Mouse (Mus musculus) kidney, embryonic 14.5 days (tissue): Measurements from ENCODE around the gene Vangl1. TPM values are rescaled to one million over a fixed set of nuclear protein-coding genes. Genes with fewer than 3 reads are reported as not detected.
"Not testable (repeated sequence)": the region's sequence is repeated elsewhere in the genome, so short reads cannot be mapped to it uniquely, and the experiment has no call there.

Source experiments
- ATAC-seq: fragments of 200-750 bp; cut with Nextera tagmentation; 2 replicates; pipeline ENCODE4 v1.8.0; 2017; ENCODE audit warnings: moderate number of reproducible peaks, mild to moderate bottlenecking, moderate TSS enrichment, moderate library complexity; ENCODE audit not compliant: low FRiP score, low TSS enrichment
- H3K27ac ChIP-seq: fragments of 300-500 bp; sonication (generic); 2 replicates; pipeline ENCODE4 v1.5.1; 2014; ENCODE audit warnings: low read depth, mild to moderate bottlenecking, low read length, moderate library complexity, mixed read lengths
- H3K27me3 ChIP-seq: fragments of 300-500 bp; sonication (generic); 2 replicates; pipeline ENCODE4 v1.6.1; 2014; ENCODE audit warnings: mild to moderate bottlenecking, low read length; ENCODE audit not compliant: control insufficient read depth, insufficient read depth
- H3K36me3 ChIP-seq: fragments of 300-500 bp; sonication (generic); 2 replicates; pipeline ENCODE4 v1.6.1; 2014; ENCODE audit warnings: low read length, mixed read lengths; ENCODE audit not compliant: control insufficient read depth, insufficient read depth
- H3K4me1 ChIP-seq: fragments of 300-500 bp; sonication (generic); 2 replicates; pipeline ENCODE4 v1.6.1; 2014; ENCODE audit warnings: low read length, mixed read lengths; ENCODE audit not compliant: control insufficient read depth, insufficient read depth
- H3K4me2 ChIP-seq: fragments of 300-500 bp; sonication (generic); replicated peaks from 2 replicates; pipeline ENCODE4 v1.6.1; 2014; ENCODE audit warnings: low read depth, mild to moderate bottlenecking, low read length
- H3K4me3 ChIP-seq: fragments of 300-500 bp; sonication (generic); 2 replicates; pipeline ENCODE4 v1.5.1; 2014; ENCODE audit warnings: mild to moderate bottlenecking, low read length
- H3K9ac ChIP-seq: fragments of 300-500 bp; sonication (generic); 2 replicates; pipeline ENCODE4 v1.6.1; 2014; ENCODE audit warnings: low read depth, mild to moderate bottlenecking, low read length, moderate library complexity
- H3K9me3 ChIP-seq: fragments of 300-500 bp; sonication (generic); 2 replicates; pipeline ENCODE4 v1.6.1; 2016; ENCODE audit warnings: low read length; ENCODE audit not compliant: control insufficient read depth
- WGBS: fragments of 180-500 bp; shearing (Covaris S2); extraction: QIAGEN DNeasy Blood & Tissue Kit; methylation state at CpG from one replicate; pipeline ENCODE4 v1.1.7; 2014; 5-methylcytosine and 5-hydroxymethylcytosine counted together
- polyA plus RNA-seq: library from polyadenylated mRNA; unstranded; fragments of >200 nt; fragmentation: Nextera tagmentation; extraction: Ambion mirVana; gene quantifications from 2 replicates; pipeline ENCODE4 v1.2.1, GENCODE M21; 2014

The Vangl1 gene
- polyA plus RNA-seq, 1 experiment from 2014 or later, result 22.4 TPM

DNA sequence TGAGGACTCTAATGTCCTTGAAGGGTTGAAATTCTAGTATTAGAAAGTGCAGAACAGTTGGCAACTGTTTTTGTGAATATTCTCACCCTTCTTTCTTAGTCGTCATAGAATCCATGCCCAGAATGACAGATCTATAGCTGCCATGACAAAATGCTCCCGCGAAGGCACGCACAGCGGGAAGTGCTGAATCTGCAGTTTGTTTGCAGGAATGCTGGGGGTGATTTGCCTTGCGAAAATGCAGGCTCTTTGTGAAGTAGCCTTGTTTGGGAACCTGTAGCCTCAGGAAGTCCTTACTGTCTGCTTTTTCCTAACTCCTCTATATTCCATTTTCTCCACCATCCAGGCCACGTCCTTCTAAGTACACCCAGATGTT is 951 bp upstream of the Vangl1 start:
- H3K27me3 ChIP-seq, result 0 out of 2 replicates have a peak, but pooled peaks cover 6% of the 10 kb centered on the region
- H3K4me1 ChIP-seq, result peaks cover 11% of the 10 kb centered on the region
- 5% methylated on average over 7 of the region's 7 CpGs for WGBS
- no peak overlapping the region for H3K9ac ChIP-seq
- H3K4me2 ChIP-seq, result peak overlapping the region; percentile 82
- H3K36me3 ChIP-seq, result no peaks in the 10 kb centered on the region
- no peaks in the 10 kb centered on the region for H3K9me3 ChIP-seq
- H3K27ac ChIP-seq, result no peak overlapping the region; the same call in 1 of the 2 replicates
- H3K4me3 ChIP-seq, result peak overlapping the region; percentile 76; the same call in 1 of the 2 replicates
- ATAC-seq, result no peak

- Histone ChIP-seq H3K9ac (peak overlapping the region; percentile 85; the same call in 1 of the 2 replicates), H3K4me3 (peak overlapping the region; percentile 76)
- peak; percentile 26 for ATAC-seq
These were observed 403 bp upstream of the Vangl1 start for GRCm38 (mm10) chr3:102204734-102205457.

GRCm38 (mm10) chr3:102203131-102203530 is 1.4 kb downstream of the Vangl1 start:
- Histone ChIP-seq H3K36me3 (no peaks in the 10 kb centered on the region), H3K27me3 (0 out of 2 replicates have a peak, but pooled peaks cover 6% of the 10 kb centered on the region), H3K4me3 (peak overlapping the region; percentile 76), H3K27ac (no peak overlapping the region), H3K4me1 (peaks cover 27% of the 10 kb centered on the region), H3K9me3 (no peaks in the 10 kb centered on the region), H3K4me2 (peak overlapping the region; percentile 82), H3K9ac (peak overlapping the region; percentile 85)
- WGBS, result 8% methylated on average over 7 of the region's 7 CpGs
- ATAC-seq, result no peak

More at GRCm38 (mm10) chr3:102204734-102205457, 403 bp upstream of the Vangl1 start:
- Histone ChIP-seq H3K27ac (peak overlapping the region; percentile 92; the same call in 1 of the 2 replicates), H3K4me1 (peaks cover 15% of the 10 kb centered on the region), H3K4me2 (peak overlapping the region; percentile 82)
- not testable (repeated sequence) for H3K9me3 ChIP-seq, H3K36me3 ChIP-seq, H3K27me3 ChIP-seq
- whole genome bisulfite sequencing, result 13% methylated on average over 11 of the region's 17 CpGs

GRCm38 (mm10) chr3:102199991-102200390 is 4.5 kb downstream of the Vangl1 start:
- ATAC-seq, result no peak
- Histone ChIP-seq H3K4me1 (peaks cover 55% of the 10 kb centered on the region), H3K4me3 (no peak overlapping the region), H3K9ac (no peak overlapping the region), H3K27me3 (no peaks in the 10 kb centered on the region), H3K36me3 (no peaks in the 10 kb centered on the region; the same call in 1 of the 2 replicates), H3K9me3 (no peaks in the 10 kb centered on the region), H3K4me2 (no peak overlapping the region), H3K27ac (no peak overlapping the region)
- 26% methylated on average over 4 of the region's 4 CpGs for WGBS

GRCm38 (mm10) chr3:102199226-102199625 is 5.3 kb downstream of the Vangl1 start:
- WGBS, result 63% methylated on average over 4 of the region's 4 CpGs
- H3K36me3 ChIP-seq, result no peaks in the 10 kb centered on the region; the same call in 1 of the 2 replicates
- ATAC-seq, result no peak
- no peak overlapping the region for H3K9ac ChIP-seq
- H3K27me3 ChIP-seq, result no peaks in the 10 kb centered on the region
- no peak overlapping the region for H3K27ac ChIP-seq
- no peak overlapping the region for H3K4me3 ChIP-seq
- peaks cover 59% of the 10 kb centered on the region for H3K4me1 ChIP-seq
- H3K9me3 ChIP-seq, result no peaks in the 10 kb centered on the region
- H3K4me2 ChIP-seq, result no peak overlapping the region

GRCm38 (mm10) chr3:102198446-102198845 is 6.0 kb downstream of the Vangl1 start:
- ATAC-seq, result no peak
- WGBS, result 44% methylated on average over 6 of the region's 6 CpGs
- no peak overlapping the region for H3K27ac ChIP-seq
- no peaks in the 10 kb centered on the region for H3K9me3 ChIP-seq
- H3K4me2 ChIP-seq, result no peak overlapping the region
- no peak overlapping the region for H3K4me3 ChIP-seq
- no peaks in the 10 kb centered on the region; the same call in 1 of the 2 replicates for H3K36me3 ChIP-seq
- no peaks in the 10 kb centered on the region for H3K27me3 ChIP-seq
- H3K4me1 ChIP-seq, result peaks cover 66% of the 10 kb centered on the region
- no peak overlapping the region for H3K9ac ChIP-seq

DNA sequence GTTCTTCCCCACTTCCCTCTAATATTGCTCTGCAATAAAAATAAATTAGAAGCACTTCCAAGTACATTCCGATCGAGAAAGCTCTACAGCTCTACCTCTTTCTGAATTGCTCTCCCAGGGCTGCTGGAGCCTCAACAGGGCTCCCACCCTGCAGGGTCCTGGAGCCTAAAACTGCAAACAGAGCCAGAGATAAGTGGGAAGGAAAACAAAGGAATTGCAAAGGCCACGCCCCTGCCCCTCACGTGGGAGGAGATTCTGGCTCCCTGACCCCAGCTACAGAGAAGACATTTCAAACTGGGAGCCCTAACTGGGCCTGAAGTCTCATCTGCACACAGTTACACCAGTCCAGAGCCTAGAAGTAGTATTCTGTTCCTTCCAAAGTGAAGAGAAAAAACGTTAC is 6.7 kb downstream of the Vangl1 start:
- no peak overlapping the region for H3K4me2 ChIP-seq
- peak; percentile 21; the same call in 1 of the 2 replicates for ATAC-seq
- 5% methylated on average over 5 of the region's 5 CpGs for WGBS

DNA sequence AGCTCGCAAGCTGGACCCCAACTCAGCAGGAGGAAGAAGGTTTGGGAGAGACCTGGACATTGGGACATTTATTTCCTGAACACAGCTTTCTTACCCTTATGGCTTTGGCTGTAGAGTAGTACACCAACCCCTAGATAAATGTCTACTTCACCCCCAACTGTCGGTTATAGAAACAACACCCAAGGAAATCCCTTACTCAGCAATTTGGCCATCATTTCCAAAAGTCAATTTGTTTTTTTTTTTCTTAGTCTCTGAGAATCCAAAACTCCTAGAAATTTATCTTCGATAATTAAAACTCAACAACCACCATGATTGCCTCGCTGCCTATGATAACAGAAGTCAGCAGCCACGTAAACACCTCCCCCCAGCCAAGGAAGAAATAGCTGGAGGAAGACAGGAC is 7.3 kb downstream of the Vangl1 start:
- no peak overlapping the region for H3K4me3 ChIP-seq
- H3K27ac ChIP-seq, result no peak overlapping the region
- H3K4me2 ChIP-seq, result no peak overlapping the region
- WGBS, result 50% methylated on average over 5 of the region's 5 CpGs
- no peaks in the 10 kb centered on the region for H3K27me3 ChIP-seq
- H3K4me1 ChIP-seq, result peaks cover 76% of the 10 kb centered on the region
- no peak for ATAC-seq
- no peaks in the 10 kb centered on the region; the same call in 1 of the 2 replicates for H3K36me3 ChIP-seq
- H3K9me3 ChIP-seq, result no peaks in the 10 kb centered on the region
- no peak overlapping the region for H3K9ac ChIP-seq

More for the DNA sequence above, 6.7 kb downstream of the Vangl1 start:
- no peaks in the 10 kb centered on the region for H3K9me3 ChIP-seq
- no peaks in the 10 kb centered on the region; the same call in 1 of the 2 replicates for H3K36me3 ChIP-seq
- H3K27ac ChIP-seq, result no peak overlapping the region
- H3K27me3 ChIP-seq, result no peaks in the 10 kb centered on the region
- H3K4me1 ChIP-seq, result peaks cover 70% of the 10 kb centered on the region
- H3K9ac ChIP-seq, result no peak overlapping the region
- no peak overlapping the region for H3K4me3 ChIP-seq

DNA sequence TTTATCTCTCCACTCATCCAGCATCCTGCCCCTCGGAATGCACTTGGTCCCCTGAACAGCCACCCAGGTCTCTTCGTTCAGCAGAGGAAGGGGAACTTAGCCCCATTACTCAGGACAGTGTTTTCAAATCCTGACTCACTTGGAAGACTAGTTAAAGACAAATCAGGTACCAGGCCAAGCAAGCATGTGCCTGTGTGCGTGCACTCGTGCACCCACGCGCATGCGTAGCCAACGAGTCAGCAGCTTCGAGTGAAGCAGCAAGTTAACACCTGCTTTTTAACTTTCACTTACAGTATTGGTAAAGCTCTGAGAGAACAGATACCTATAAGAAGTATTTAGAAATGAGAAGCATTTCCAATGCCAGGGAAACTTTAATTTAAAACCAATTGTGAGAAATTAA is 8.3 kb downstream of the Vangl1 start:
- Histone ChIP-seq H3K36me3 (no peaks in the 10 kb centered on the region; the same call in 1 of the 2 replicates), H3K4me1 (peaks cover 76% of the 10 kb centered on the region), H3K4me2 (no peak overlapping the region), H3K9ac (no peak overlapping the region), H3K27ac (peak overlapping the region; percentile 26; the same call in 1 of the 2 replicates), H3K4me3 (no peak overlapping the region), H3K27me3 (no peaks in the 10 kb centered on the region), H3K9me3 (no peaks in the 10 kb centered on the region)
- WGBS, result 57% methylated on average over 9 of the region's 9 CpGs
- no peak for ATAC-seq
